Mouse (Mus musculus): Measurements from ENCODE around the gene Tmem101.

DNA sequence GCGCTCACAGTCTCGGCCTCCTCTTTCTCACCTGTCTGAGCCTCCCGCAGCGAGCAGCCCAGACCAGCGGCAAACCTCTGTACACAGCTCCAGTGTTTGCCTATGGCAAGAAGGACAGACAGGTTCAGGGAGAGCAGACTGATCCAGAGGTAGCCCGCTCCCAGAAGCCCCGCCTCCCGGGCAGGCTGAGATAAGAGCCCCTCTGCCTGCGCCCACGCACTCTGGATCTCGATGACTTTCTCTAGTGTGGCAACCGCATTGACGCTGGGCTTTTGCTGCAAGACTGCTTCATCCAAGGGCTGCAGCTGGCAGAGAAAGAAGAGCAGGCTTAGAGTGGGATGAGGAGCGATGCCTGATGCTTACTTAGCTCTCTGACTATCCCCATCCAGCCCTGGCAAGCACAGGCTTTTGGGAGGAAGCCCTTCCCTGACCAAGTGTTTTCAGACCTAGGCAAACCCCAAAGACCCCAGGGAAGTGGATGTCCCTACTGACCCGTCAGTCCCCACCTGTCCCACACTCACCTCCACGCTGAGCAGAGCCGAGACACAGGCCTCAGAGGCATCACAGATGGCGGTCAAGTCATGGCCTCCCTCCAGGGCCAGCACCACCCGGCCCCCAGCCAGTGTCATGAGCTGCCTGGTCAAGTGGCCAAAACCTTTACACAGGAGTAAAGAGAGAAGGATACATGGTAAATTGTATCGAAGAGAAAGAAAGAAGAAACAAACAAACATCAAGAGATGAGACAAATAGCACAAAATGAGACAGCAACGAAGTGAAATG is 40.0 kb upstream of the Tmem101 start:
- TF ChIP-seq CTCF (IDR thresholded peaks at IDR 0.05; ENCODE audit: low read depth) (no peak), EP300 (IDR thresholded peaks at IDR 0.05; ENCODE audit: low read depth) (no peak)

Measured in liver, embryonic 14.5 days (tissue).